Mouse (Mus musculus) liver, adult 2 months (tissue): ENCODE results near the gene Eps8.

Experiments used
- CTCF ChIP-seq: fragments of 200-500 bp; IDR thresholded peaks from 2 replicates; pipeline ENCODE4 v1.5.1; 2011; ENCODE audit warnings: low read depth, low read length, control low read depth
- POLR2A ChIP-seq: fragments of 200-500 bp; IDR thresholded peaks from 2 replicates; pipeline ENCODE4 v1.6.1; 2011; ENCODE audit warnings: low read length, control low read depth; ENCODE audit not compliant: insufficient read depth; ENCODE audit errors: extremely low read depth

- TF ChIP-seq CTCF (no peak), POLR2A (no peak)
Observed at GRCm38 (mm10) chr6:137437902-137438580, 216.6 kb downstream of the Eps8 start.
